Mouse (Mus musculus) cerebellum, adult 9-11 months (tissue): ENCODE measurements around the gene Slc25a35.
"Not testable (repeated sequence)": the region's sequence is repeated elsewhere in the genome, so short reads cannot be mapped to it uniquely, and the experiment has no call there.

ENCODE experiments used
- DNase-seq: peaks from one replicate; pipeline ENCODE4 v3.0.0; 2022

The Slc25a35 gene

DNA sequence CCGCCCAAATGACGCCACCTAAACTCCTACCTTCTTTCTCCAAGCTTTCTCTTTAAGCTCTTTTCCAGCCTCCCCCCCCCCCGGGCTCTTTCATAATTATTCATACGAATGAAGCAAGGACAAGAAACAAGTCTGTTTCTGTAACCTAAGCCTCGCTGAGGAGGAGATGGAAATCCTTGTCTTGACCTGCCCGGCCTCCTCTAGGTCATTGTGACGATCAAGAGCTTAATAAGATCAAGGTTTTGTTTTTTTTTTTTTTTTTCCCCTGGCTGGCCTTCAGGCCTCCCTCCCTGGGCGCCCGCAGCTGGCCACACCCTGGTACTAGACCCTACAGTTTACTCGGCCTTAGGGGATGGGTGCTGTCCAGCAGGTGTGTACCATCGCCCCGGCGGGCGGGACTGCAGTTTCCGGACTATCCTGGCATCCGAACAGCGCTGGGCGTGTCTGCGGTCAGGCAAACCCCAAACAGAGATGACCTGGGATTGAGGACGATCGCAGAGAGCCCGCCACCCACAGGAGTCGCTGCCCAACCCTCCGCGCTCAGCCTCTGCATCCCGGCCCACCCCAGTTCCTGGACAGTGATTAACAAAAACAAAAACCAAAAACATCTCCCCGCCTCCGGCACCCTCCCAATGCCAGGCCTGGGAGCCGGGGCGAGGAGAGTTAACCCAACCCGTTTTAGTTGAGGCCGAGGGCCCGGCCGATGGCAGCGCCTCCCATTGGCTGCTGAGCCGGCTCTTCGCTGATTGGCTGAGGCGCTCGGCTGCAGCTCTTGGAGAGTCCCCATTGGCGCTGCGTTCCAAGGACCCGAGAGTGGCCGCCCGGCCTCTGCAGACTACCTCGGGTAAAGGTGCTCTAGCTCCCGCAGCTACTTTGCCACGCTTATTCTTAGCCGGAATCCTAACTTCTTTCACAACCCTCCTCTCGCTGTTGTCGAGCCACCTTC, at the start of gene Slc25a35:
Gene Slc25a35 (plus strand): TSS at position 795 of the 946 bp plus-strand sequence.
- DNase-seq, result peak; percentile 94

- no peak for DNase-seq
Observed at GRCm38 (mm10) chr11:68923191-68923590, 44.7 kb upstream of the Slc25a35 start.

GRCm38 (mm10) chr11:68924749-68925148, 43.2 kb upstream of the Slc25a35 start:
- DNase-seq, result no peak

DNA sequence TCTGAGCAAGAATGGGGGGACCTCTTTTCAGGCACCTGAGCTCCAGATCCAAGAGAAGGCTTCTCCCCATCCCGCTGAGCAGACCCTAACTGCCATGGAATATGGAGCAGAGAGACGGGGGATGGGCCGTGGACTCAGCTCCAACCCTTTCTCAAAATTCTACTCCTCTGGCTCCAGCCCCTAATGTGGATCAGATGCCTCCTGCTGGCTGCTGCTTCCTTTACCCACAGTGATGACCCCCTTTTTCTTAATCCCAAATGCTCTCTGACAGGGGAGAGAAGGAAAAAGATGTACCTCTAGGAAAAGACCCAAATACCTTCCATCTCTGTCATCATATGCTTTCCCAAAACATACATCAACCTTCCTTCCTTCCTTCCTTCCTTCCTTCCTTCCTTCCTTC, 41.0 kb upstream of the Slc25a35 start, which contains the start of gene Odf4:
Gene Odf4 (minus strand): TSS at position 101 of the 400 bp plus-strand sequence.
- DNase-seq, result no peak

DNA sequence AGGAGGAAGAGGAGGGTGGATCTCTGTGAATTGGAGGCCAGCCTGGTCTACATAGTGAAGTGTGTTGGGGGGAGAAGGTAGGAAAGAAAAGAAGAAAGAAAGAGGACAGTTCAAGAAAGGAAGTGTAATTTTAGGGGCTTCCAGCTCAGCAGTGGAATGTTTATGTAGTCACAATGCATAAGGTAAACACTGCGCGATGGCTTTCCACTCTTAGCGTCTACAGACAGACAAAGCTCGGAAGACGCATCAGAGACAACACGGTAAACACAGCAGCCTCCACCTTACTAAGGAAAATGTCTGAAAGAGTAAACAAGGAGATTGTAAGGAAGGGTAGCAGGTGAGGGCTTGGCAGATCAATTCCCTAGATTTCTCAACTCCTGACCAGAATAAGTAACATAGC, 38.0 kb upstream of the Slc25a35 start:
- DNase-seq, result no peak

DNA sequence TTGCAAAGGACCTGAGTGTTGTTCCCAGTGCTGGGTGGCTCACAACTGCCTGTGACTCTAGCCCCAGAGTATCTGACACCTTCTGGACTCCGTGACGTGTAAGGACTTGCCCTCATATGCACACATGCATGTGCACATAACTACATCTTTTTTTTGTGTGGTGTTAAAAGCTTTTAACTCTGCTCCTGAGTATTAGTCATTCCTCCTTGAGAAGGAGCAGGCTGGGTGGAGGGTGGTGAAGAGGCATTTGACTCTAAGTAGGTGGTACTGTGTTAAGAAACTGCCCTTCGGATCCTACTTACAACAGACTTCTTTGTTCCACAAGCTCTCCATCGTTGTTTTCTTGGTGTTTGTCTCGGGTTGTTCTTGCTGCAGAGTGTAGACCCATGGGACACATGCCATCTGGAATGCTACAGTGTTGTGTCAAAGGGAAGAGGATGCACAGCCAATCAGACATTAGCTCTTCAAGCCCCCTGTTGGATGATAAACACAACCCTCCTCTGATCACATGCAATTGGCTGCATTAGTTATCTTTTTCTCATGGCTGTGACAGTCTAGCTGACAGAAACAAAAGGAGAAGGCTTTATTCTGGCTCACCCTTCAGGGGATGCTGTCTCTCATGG, 33.9 kb upstream of the Slc25a35 start:
- DNase-seq, result no peak

DNA sequence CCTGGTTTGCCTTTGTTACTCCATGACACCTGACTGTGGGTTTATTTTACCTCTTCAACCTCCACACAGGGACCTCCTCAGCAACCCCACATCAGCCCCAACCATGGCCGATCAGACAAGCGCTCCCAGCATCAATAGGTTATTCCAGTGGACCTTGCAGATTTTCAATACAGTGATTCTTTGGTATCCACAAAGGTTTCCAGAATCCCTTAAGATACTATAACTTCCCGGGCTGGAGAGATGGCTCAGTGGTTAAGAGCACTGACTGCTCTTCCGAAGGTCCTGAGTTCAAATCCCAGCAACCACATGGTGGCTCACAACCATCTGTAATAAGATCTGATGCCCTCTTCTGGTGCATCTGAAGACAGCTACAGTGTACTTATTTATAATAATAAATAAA, 31.0 kb upstream of the Slc25a35 start:
- not testable (repeated sequence) for DNase-seq

GRCm38 (mm10) chr11:68939451-68940304, 28.3 kb upstream of the Slc25a35 start:
- DNase-seq, result peak; percentile 95

- DNase-seq, result no peak
Observed at GRCm38 (mm10) chr11:68940516-68940915, 27.4 kb upstream of the Slc25a35 start.

GRCm38 (mm10) chr11:68942731-68943130, 25.2 kb upstream of the Slc25a35 start:
- DNase-seq, result no peak

DNA sequence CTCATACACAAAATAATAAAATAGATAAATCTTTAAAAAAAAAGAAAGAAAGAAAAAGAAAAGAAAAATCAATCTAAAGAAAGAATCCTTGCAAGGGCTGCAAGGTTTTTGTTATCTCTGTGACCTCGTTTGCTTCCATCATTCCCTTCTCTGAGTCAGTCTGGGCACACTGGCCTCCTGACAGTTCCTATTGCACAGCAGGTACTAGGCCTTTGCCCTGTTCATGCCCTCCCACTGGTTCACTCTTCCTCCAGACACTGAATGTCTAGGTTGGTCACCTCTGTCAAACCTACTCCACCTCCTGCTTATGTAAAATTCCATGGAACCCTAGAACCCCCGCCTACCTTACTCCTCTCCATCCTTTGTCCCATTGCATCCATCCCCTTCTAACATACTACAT, 22.7 kb upstream of the Slc25a35 start:
- no peak for DNase-seq

DNA sequence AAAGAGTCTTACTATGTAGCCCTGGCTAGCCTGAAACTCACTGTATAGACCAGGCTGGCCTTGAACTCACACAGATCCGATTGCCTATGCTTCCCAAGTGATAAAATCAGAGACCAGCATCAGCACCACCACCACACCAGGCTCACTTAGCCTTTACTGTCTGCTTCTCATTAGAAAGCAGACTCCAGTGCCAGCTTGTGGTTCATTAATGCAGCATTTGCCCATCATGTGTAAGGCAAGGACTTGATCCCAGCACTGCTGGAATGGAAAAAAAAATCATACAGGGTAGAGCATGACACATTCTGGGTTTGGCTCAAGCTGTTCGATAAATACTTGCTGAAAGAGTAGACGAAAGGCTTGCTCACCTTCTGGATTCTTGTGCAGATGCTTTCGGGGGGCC, 21.9 kb upstream of the Slc25a35 start:
- DNase-seq, result no peak

DNA sequence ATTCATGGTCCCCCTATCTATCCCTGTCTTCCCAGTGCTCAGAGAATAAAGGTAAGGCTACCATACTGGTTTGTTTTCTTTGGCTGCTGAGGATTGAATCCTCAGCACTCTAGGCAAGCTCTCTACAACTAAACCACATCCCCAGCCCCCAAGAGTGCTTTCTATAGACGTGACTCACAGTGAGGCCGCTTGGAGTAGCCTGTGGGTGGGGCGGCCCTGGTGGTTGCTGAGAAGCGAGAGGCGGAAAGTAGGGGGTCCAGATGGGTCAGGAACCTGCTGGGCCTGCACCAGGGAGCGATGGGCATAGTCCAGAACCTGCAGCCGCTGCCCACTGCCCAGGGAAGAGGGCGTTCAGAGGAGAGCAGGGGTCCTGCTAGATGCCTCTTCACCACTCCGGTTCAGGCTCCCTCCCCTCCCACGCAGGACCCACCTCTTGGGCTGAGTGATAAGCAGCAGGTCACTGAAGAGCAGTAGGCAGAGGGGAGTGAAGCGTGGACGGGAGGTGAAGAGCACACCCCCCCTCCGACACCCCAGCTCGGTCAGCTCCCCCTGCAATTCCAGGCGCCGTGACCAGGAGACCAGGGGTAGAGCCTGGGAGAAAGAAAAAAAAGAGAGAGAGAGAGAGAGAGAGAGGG, 21.0 kb upstream of the Slc25a35 start:
- DNase-seq, result peak; percentile 62

DNA sequence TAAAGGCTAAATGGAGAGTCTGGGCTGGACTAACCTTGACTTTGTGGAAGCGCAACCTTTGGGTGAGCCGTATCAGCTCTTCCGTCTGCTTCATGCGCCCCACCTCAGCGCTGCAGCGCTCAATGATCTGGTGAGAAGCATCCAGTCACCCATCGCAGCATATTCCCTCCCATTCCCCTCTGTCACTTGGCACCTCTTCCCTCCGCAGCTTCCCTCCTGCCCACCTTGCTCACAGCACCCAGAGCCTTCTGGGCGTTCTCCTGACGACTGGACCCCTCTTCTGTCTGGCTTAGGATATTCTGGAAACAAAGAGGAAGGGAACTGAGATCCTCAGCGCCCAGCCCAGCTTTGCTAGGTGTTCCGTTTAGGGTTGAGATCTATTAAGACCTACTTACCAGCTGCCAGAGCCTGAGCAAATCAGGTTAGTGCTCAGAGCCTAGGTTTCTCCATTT, 20.4 kb upstream of the Slc25a35 start:
- peak; percentile 80 for DNase-seq

DNA sequence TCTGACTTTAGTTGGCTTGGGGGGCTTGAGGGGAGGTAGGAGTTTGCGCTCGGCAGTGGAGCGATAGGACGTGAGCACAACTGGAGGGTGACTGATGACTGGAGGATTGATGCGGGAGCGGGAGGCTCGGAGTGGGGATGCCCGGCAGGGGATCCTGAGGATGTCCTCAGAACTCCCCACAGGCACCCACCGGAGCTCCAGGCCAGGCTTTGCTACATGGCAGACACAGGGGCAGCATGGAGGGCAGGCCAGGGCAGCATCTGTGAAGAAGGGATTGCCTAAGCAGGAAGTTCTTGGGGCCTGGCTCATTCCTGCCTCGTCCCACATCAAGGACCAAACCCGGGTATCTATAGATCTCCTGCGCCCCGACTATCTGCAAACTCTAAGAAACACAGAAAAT, 14.0 kb upstream of the Slc25a35 start:
- DNase-seq, result no peak

DNA sequence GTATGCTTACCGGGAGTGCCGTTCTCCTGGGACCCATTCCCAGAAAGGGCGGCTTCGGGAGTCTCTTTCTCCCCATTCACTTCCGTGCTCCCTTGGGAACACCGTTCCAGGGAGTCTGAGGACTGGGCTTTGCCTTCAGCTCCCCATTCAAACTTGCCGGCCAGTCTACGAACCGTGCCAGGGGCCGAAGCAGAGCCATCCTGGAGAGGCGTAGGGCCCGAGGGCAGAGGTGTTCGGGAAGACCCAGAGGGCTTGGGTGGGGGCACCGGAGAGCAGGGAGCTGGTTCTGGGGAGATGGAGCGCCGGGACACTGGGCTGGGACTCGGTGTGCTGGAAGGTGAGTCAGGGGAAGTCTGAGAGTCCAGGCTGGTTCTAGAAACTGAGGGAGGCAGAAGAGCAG, 13.5 kb upstream of the Slc25a35 start:
- DNase-seq, result no peak

DNA sequence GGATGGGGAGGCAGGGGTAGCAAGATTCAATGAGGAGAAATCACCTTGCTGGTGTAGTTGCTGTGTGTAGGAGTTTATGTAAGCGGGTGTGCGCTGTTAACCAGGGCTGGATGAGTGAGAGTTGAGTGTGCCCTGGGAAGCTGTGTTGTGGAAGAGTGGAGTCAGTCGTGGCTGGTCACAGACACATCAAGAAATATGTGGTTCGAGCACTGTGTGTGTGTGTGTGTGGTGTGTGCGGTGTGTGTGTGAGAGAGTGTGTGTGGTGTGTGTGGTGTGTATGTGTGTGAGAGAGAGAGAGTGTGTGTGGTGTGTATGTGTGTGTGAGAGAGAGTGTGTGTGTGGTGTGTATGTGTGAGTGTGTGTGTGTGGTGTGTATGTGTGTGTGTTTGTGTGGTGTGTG, 12.5 kb upstream of the Slc25a35 start:
- no peak for DNase-seq

- DNase-seq, result no peak
Observed at GRCm38 (mm10) chr11:68956107-68956506, 11.8 kb upstream of the Slc25a35 start.

GRCm38 (mm10) chr11:68956697-68957096, 11.2 kb upstream of the Slc25a35 start:
- no peak for DNase-seq

GRCm38 (mm10) chr11:68957308-68957707, 10.6 kb upstream of the Slc25a35 start, which contains the start of gene Arhgef15:
TSS of gene Arhgef15 (minus strand) at chr11:68957480.
- no peak for DNase-seq

- DNase-seq, result no peak
Observed at GRCm38 (mm10) chr11:68957971-68958370, 10.0 kb upstream of the Slc25a35 start.

DNA sequence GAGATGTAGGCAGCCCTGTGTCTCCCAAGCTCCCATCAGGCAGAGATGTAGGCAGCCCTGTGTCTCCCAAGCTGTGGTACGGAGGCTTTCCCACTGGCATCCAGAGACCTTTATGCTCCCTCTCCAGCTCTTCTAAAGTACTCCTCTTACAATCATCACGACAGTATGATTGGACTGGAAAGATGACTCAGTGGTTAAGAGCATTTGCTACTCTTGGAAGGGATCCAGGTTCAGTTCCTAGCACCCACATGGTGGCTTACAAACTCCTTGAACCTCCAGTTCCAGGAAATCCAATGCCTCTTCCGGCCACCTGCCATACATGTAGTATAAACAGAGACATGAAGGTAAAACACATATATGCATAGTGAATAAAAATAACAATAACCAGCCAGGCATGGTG, 6.3 kb upstream of the Slc25a35 start:
- DNase-seq, result no peak
